Mouse (Mus musculus) MEL (cell line): ENCODE results near the gene 2510002D24Rik.
A peak's percentile ranks its signal among the peaks of the same experiment; 100 is the strongest.

Source experiments
- CHD1 ChIP-seq: IDR thresholded peaks from 2 replicates; pipeline ENCODE4 v1.6.1; 2012; ENCODE audit warnings: low read depth, mild to moderate bottlenecking, inconsistent platforms, low read length, improper control_type of control experiment
- CTCF ChIP-seq, 3 experiments: IDR thresholded peaks in 2 of 3; conservative IDR thresholded peaks in 1 of 3; 2 replicates each; pipeline ENCODE4 v1.5.1; 2011 to 2012; ENCODE audit warnings: low read length in 3 of 3, low read depth in 2 of 3, mild to moderate bottlenecking in 2 of 3, improper control_type of control experiment in 1 of 3, inconsistent platforms in 1 of 3, mixed read lengths in 1 of 3, moderate library complexity in 1 of 3; ENCODE audit not compliant: control insufficient read depth in 1 of 3, insufficient read depth in 1 of 3, poor library complexity in 1 of 3, severe bottlenecking in 1 of 3
- EP300 ChIP-seq, 2 experiments: IDR thresholded peaks; 2 replicates each; pipeline ENCODE4 v1.6.1; 2011; ENCODE audit warnings: improper control_type of control experiment in 2 of 2, low read length in 2 of 2, low read depth in 1 of 2, mild to moderate bottlenecking in 1 of 2
- GATA1 ChIP-seq: IDR thresholded peaks from 2 replicates; pipeline ENCODE4 v1.6.1; 2011; ENCODE audit warnings: low read depth, low read length, improper control_type of control experiment
- JUND ChIP-seq: IDR thresholded peaks from 2 replicates; pipeline ENCODE4 v1.6.1; 2011; ENCODE audit warnings: low read depth, mild to moderate bottlenecking, improper control_type of control experiment, low read length
- MAX ChIP-seq: IDR thresholded peaks from 2 replicates; pipeline ENCODE4 v1.6.1; 2011; ENCODE audit warnings: low read length, improper control_type of control experiment
- MXI1 ChIP-seq: IDR thresholded peaks from 2 replicates; pipeline ENCODE4 v1.6.1; 2011; ENCODE audit warnings: mild to moderate bottlenecking, low read depth, low read length, improper control_type of control experiment
- MYC ChIP-seq: IDR thresholded peaks from 2 replicates; pipeline ENCODE4 v1.6.1; 2011; ENCODE audit warnings: low read depth, mild to moderate bottlenecking, low read length, improper control_type of control experiment, moderate library complexity
- POLR2A ChIP-seq, 2 experiments: IDR thresholded peaks; 2 replicates each; pipeline ENCODE4 v1.6.1; 2011 to 2012; ENCODE audit warnings: low read length in 2 of 2, mild to moderate bottlenecking in 2 of 2, control low read depth in 1 of 2, improper control_type of control experiment in 1 of 2, low read depth in 1 of 2, moderate library complexity in 1 of 2; ENCODE audit not compliant: control insufficient read depth in 1 of 2, insufficient read depth in 1 of 2, poor library complexity in 1 of 2
- POLR2AphosphoS2 ChIP-seq: IDR thresholded peaks from 2 replicates; pipeline ENCODE4 v1.6.1; 2011; ENCODE audit warnings: low read length, improper control_type of control experiment
- TBP ChIP-seq: IDR thresholded peaks from 2 replicates; pipeline ENCODE4 v1.8.0; 2011; ENCODE audit warnings: low read depth, low read length, improper control_type of control experiment
- UBTF ChIP-seq: IDR thresholded peaks from 2 replicates; pipeline ENCODE4 v1.6.1; 2012; ENCODE audit warnings: low read depth, mild to moderate bottlenecking, inconsistent platforms, low read length, improper control_type of control experiment, moderate library complexity, borderline replicate concordance; ENCODE audit not compliant: insufficient read depth
- USF1 ChIP-seq: IDR thresholded peaks from 2 replicates; pipeline ENCODE4 v1.6.1; 2014; ENCODE audit warnings: low read depth, mild to moderate bottlenecking, inconsistent platforms, low read length, improper control_type of control experiment, moderate library complexity
- ZKSCAN1 ChIP-seq: IDR thresholded peaks from 2 replicates; pipeline ENCODE4 v1.6.1; 2012; ENCODE audit warnings: low read depth, mild to moderate bottlenecking, inconsistent platforms, low read length, improper control_type of control experiment, moderate library complexity

GRCm38 (mm10) chr16:18798841-18799240 is 37.5 kb upstream of the 2510002D24Rik start:
- TF ChIP-seq POLR2A (IDR thresholded peaks at IDR 0.05; ENCODE audit: control insufficient read depth in 1 of 2, insufficient read depth in 1 of 2, low read depth in 1 of 2, low read length in 2 of 2, poor library complexity in 1 of 2): no peak
- TF ChIP-seq ZKSCAN1: no peak
- peak; percentile 25 to 42 (median 31); a peak in 3 of 6 replicates for TF ChIP-seq CTCF (IDR thresholded peaks at IDR 0.05 in 2 of 3, conservative IDR thresholded peaks at IDR 0.05 in 1 of 3; ENCODE audit: control insufficient read depth in 1 of 3, insufficient read depth in 1 of 3, low read depth in 2 of 3, low read length in 3 of 3, poor library complexity in 1 of 3, severe bottlenecking in 1 of 3)
- no peak for TF ChIP-seq MAX
- no peak for TF ChIP-seq MYC
- TF ChIP-seq POLR2AphosphoS2: no peak
- no peak for TF ChIP-seq GATA1
- no peak for TF ChIP-seq USF1
- no peak for TF ChIP-seq CHD1
- TF ChIP-seq UBTF: no peak
- no peak for TF ChIP-seq MXI1
- no peak for TF ChIP-seq JUND
- no peak for TF ChIP-seq EP300 (IDR thresholded peaks at IDR 0.05; ENCODE audit: low read depth in 1 of 2, low read length in 2 of 2)
- no peak for TF ChIP-seq TBP
